Mouse (Mus musculus): ENCODE results near the gene Nr1i2. TPM values are rescaled to one million over a fixed set of nuclear protein-coding genes. Genes with fewer than 3 reads are reported as not detected.
"Not testable (repeated sequence)": the region's sequence is repeated elsewhere in the genome, so short reads cannot be mapped to it uniquely, and the experiment has no call there.

The Nr1i2 gene
- total and polyA plus RNA-seq, 3 experiments: not detected

- H3K4me3 ChIP-seq (ENCODE audit: low read depth, low read length): no peak overlapping the region
- H3K4me1 ChIP-seq (ENCODE audit: insufficient read depth, low read depth, low read length): 0 out of 2 replicates have a peak, but pooled peaks cover 2% of the 10 kb centered on the region
- peaks cover 30% of the 10 kb centered on the region for H3K36me3 ChIP-seq (replicated peaks)
- no peaks in the 10 kb centered on the region for H3K9me3 ChIP-seq (replicated peaks)
- H3K27me3 ChIP-seq (ENCODE audit: insufficient read depth, low read length): peaks cover 5% of the 10 kb centered on the region
- TF ChIP-seq CTCF (IDR thresholded peaks at IDR 0.05; ENCODE audit: low read depth, low read length) (no peak), GATA2 (IDR thresholded peaks at IDR 0.05; ENCODE audit: borderline replicate concordance, low read depth, low read length) (no peak), POLR2AphosphoS5 (IDR thresholded peaks at IDR 0.05; ENCODE audit: insufficient replicate concordance, low read depth, low read length) (no peak), TAL1 (conservative IDR thresholded peaks at IDR 0.05; ENCODE audit: low read depth, low read length) (no peak), GATA1 (IDR thresholded peaks at IDR 0.05; ENCODE audit: borderline replicate concordance, low read length) (no peak)
- DNase-seq (ENCODE audit: low spot score) (no peak), ATAC-seq (ENCODE audit: extremely low read depth, insufficient number of reproducible peaks, low FRiP score, poor library complexity, severe bottlenecking) (no peak)
Measured at GRCm38 (mm10) chr16:38245379-38245778, 49.2 kb downstream of the Nr1i2 start.

GRCm38 (mm10) chr16:38244111-38244510 is 50.5 kb downstream of the Nr1i2 start:
- H3K36me3 ChIP-seq (replicated peaks): peaks cover 40% of the 10 kb centered on the region
- no peak for ATAC-seq (ENCODE audit: extremely low read depth, insufficient number of reproducible peaks, low FRiP score, poor library complexity, severe bottlenecking)
- 0 out of 2 replicates have a peak, but pooled peaks cover under 1% of the 10 kb centered on the region for H3K4me1 ChIP-seq (ENCODE audit: insufficient read depth, low read depth, low read length)
- TF ChIP-seq GATA1 (IDR thresholded peaks at IDR 0.05; ENCODE audit: borderline replicate concordance, low read length): no peak
- TF ChIP-seq TAL1 (conservative IDR thresholded peaks at IDR 0.05; ENCODE audit: low read depth, low read length): no peak
- no peak for TF ChIP-seq POLR2AphosphoS5 (IDR thresholded peaks at IDR 0.05; ENCODE audit: insufficient replicate concordance, low read depth, low read length)
- TF ChIP-seq GATA2 (IDR thresholded peaks at IDR 0.05; ENCODE audit: borderline replicate concordance, low read depth, low read length): no peak
- no peak for TF ChIP-seq CTCF (IDR thresholded peaks at IDR 0.05; ENCODE audit: low read depth, low read length)
- peaks cover 1% of the 10 kb centered on the region for H3K27me3 ChIP-seq (ENCODE audit: insufficient read depth, low read length)
- DNase-seq (ENCODE audit: low spot score): no peak
- H3K9me3 ChIP-seq (replicated peaks): no peaks in the 10 kb centered on the region
- H3K4me3 ChIP-seq (ENCODE audit: low read depth, low read length): no peak overlapping the region

GRCm38 (mm10) chr16:38240167-38240566 is 54.5 kb downstream of the Nr1i2 start:
- Histone ChIP-seq H3K27me3 (ENCODE audit: insufficient read depth, low read length) (no peaks in the 10 kb centered on the region), H3K36me3 (replicated peaks) (peaks cover 60% of the 10 kb centered on the region), H3K9me3 (replicated peaks) (no peaks in the 10 kb centered on the region), H3K4me1 (ENCODE audit: insufficient read depth, low read depth, low read length) (no peaks in the 10 kb centered on the region), H3K4me3 (ENCODE audit: low read depth, low read length) (no peak overlapping the region)
- ATAC-seq (ENCODE audit: extremely low read depth, insufficient number of reproducible peaks, low FRiP score, poor library complexity, severe bottlenecking) (no peak), DNase-seq (ENCODE audit: low spot score) (no peak)
- TF ChIP-seq GATA1 (IDR thresholded peaks at IDR 0.05; ENCODE audit: borderline replicate concordance, low read length) (no peak), GATA2 (IDR thresholded peaks at IDR 0.05; ENCODE audit: borderline replicate concordance, low read depth, low read length) (no peak), CTCF (IDR thresholded peaks at IDR 0.05; ENCODE audit: low read depth, low read length) (no peak), POLR2AphosphoS5 (IDR thresholded peaks at IDR 0.05; ENCODE audit: insufficient replicate concordance, low read depth, low read length) (no peak), TAL1 (conservative IDR thresholded peaks at IDR 0.05; ENCODE audit: low read depth, low read length) (no peak)

- H3K4me3 ChIP-seq (ENCODE audit: low read depth, low read length): no peak overlapping the region
- H3K36me3 ChIP-seq (replicated peaks): peaks cover 62% of the 10 kb centered on the region
- TF ChIP-seq GATA2 (IDR thresholded peaks at IDR 0.05; ENCODE audit: borderline replicate concordance, low read depth, low read length) (no peak), CTCF (IDR thresholded peaks at IDR 0.05; ENCODE audit: low read depth, low read length) (peak; percentile 48)
- ATAC-seq (ENCODE audit: extremely low read depth, insufficient number of reproducible peaks, low FRiP score, poor library complexity, severe bottlenecking): no peak; the same call in 1 of the 2 replicates
- no peaks in the 10 kb centered on the region for H3K27me3 ChIP-seq (ENCODE audit: insufficient read depth, low read length)
- no peaks in the 10 kb centered on the region for H3K4me1 ChIP-seq (ENCODE audit: insufficient read depth, low read depth, low read length)
- DNase-seq (ENCODE audit: low spot score): peak; percentile 40
- H3K9me3 ChIP-seq (replicated peaks): no peaks in the 10 kb centered on the region
Measured at GRCm38 (mm10) chr16:38239729-38240128, 54.9 kb downstream of the Nr1i2 start.

GRCm38 (mm10) chr16:38236936-38237585 is 57.6 kb downstream of the Nr1i2 start:
- no peak overlapping the region for H3K4me3 ChIP-seq (ENCODE audit: low read depth, low read length)
- peaks cover 58% of the 10 kb centered on the region for H3K36me3 ChIP-seq (replicated peaks)
- TF ChIP-seq GATA1 (IDR thresholded peaks at IDR 0.05; ENCODE audit: borderline replicate concordance, low read length) (no peak), GATA2 (IDR thresholded peaks at IDR 0.05; ENCODE audit: borderline replicate concordance, low read depth, low read length) (no peak), TAL1 (conservative IDR thresholded peaks at IDR 0.05; ENCODE audit: low read depth, low read length) (no peak), CTCF (IDR thresholded peaks at IDR 0.05; ENCODE audit: low read depth, low read length) (no peak), POLR2AphosphoS5 (IDR thresholded peaks at IDR 0.05; ENCODE audit: insufficient replicate concordance, low read depth, low read length) (no peak)
- H3K4me1 ChIP-seq (ENCODE audit: insufficient read depth, low read depth, low read length): no peaks in the 10 kb centered on the region
- no peaks in the 10 kb centered on the region for H3K9me3 ChIP-seq (replicated peaks)
- ATAC-seq (ENCODE audit: extremely low read depth, insufficient number of reproducible peaks, low FRiP score, poor library complexity, severe bottlenecking) (no peak), DNase-seq (ENCODE audit: low spot score) (no peak)
- H3K27me3 ChIP-seq (ENCODE audit: insufficient read depth, low read length): no peaks in the 10 kb centered on the region

- not testable (repeated sequence) for DNase-seq (ENCODE audit: low spot score); H3K4me1 ChIP-seq (ENCODE audit: insufficient read depth, low read depth, low read length); H3K27me3 ChIP-seq (ENCODE audit: insufficient read depth, low read length); H3K4me3 ChIP-seq (ENCODE audit: low read depth, low read length); ATAC-seq (ENCODE audit: extremely low read depth, insufficient number of reproducible peaks, low FRiP score, poor library complexity, severe bottlenecking)
- H3K36me3 ChIP-seq (replicated peaks): peaks cover 62% of the 10 kb centered on the region
- peaks cover 11% of the 10 kb centered on the region for H3K9me3 ChIP-seq (replicated peaks)
Measured at GRCm38 (mm10) chr16:38222491-38222890, 72.1 kb downstream of the Nr1i2 start.
